Mouse (Mus musculus): ENCODE measurements around the gene Rft1. TPM values are rescaled to one million over a fixed set of nuclear protein-coding genes. Genes with fewer than 3 reads are reported as not detected.

Rft1 gene
- polyA plus RNA-seq, 1 experiment from 2014 or later, result 6.5 TPM

DNA sequence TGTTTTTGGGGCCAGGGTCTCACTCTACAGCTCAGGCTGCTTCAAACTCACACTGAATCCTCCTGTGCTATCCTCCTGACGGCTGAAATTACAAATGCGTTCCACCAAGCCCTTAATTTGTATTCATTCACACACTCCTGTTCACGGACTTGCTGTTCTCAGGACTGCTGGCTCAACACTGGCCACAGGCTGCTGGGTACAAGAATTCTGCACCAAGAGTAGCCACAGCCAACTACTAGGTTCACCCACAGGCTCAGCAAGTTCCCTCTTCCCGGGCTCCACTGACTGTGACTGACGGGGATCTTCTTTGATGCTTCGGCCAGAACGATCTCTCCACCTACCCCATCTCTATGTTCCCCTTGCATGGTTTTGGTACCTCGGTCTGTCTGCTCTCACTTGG, 4.4 kb upstream of the Rft1 start:
- Histone ChIP-seq H3K4me2 (no peak overlapping the region), H3K4me3 (no peak overlapping the region), H3K9me3 (replicated peaks) (no peaks in the 10 kb centered on the region), H3K27ac (no peak overlapping the region), H3K4me1 (peaks cover 10% of the 10 kb centered on the region), H3K9ac (no peak overlapping the region), H3K36me3 (no peaks in the 10 kb centered on the region), H3K27me3 (replicated peaks) (no peaks in the 10 kb centered on the region)
- 67% methylated on average over 8 of the region's 8 CpGs for WGBS (ENCODE audit: insufficient replicate concordance)
- no peak for ATAC-seq

DNA sequence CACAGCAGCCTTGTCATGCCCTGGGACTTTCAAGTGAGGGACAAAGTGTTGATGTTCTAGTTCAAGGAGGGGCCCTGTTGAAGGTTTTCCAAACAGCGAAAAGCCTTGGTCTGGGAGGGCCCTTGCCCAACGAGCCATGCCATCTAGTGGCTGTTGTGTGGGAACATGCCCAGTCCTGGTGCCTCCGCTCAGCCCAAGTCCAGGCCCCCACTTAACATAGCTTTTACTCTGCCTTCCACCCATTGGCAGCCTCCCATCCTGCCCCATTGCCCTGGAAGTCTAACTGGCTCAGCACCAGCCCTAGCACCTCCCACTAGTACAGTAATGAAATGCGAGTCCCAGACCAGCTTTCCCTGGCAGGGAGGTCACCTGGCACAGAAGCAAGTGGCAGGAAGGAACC, 3.2 kb upstream of the Rft1 start:
- no peaks in the 10 kb centered on the region for H3K27me3 ChIP-seq (replicated peaks)
- H3K4me3 ChIP-seq, result no peak overlapping the region
- peaks cover 19% of the 10 kb centered on the region for H3K4me1 ChIP-seq
- H3K9me3 ChIP-seq (replicated peaks), result no peaks in the 10 kb centered on the region
- H3K36me3 ChIP-seq, result no peaks in the 10 kb centered on the region
- H3K4me2 ChIP-seq, result no peak overlapping the region
- WGBS (ENCODE audit: insufficient replicate concordance), result 29% methylated on average over 4 of the region's 4 CpGs
- no peak overlapping the region for H3K27ac ChIP-seq
- ATAC-seq, result no peak
- no peak overlapping the region for H3K9ac ChIP-seq

DNA sequence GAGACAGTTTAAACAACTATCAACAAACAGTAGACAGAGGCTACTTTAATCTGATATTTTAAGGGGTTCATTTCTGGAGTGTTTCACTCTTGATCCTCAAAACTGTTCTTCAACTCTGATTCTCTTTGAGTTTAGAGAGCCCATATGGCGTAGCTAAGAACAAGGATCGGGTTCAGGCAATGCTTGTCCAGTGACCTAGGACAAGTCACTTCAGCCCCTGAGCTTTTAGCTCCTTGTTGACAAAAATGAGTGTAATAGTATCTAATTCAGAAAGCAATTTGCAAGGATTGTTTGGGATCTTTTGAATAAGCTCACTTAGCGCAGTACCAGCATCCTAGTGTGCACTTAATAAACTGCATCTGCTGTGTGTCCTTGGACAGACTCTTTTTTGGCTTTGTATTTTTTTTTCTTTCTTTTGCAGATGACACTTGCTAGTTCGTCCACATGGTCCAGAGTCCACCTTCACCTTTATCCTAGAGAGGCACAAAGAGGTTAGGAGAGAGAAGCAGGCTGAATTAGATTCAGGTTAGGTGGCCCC, 600 bp downstream of the Rft1 start:
- Histone ChIP-seq H3K36me3 (peaks cover 8% of the 10 kb centered on the region), H3K4me2 (peak overlapping the region; percentile 80), H3K9ac (peak overlapping the region; percentile 94), H3K27me3 (replicated peaks) (no peaks in the 10 kb centered on the region), H3K4me3 (peak overlapping the region; percentile 97), H3K27ac (peak overlapping the region; percentile 86), H3K9me3 (replicated peaks) (no peaks in the 10 kb centered on the region), H3K4me1 (peaks cover 19% of the 10 kb centered on the region)
- 40% methylated on average over 4 of the region's 4 CpGs for WGBS (ENCODE audit: insufficient replicate concordance)
- no peak for ATAC-seq

DNA sequence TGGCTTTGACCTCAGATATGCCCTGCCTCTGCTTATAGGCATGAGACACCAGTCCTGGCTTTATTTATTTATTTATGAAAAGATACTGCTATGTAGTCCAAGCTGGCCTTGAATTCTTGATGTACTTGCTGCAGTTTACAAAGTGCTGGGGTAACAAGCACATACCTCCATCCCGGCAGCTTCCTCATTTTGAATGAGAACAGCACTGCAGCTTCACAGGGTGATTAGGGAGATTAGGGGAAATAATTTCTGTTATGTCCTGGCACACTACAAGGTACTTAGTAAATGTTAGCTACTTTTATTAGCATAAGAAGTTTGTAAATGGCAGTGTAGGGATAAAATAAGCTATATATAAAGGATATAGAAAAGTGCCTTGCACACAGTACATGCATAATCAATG, 1.4 kb downstream of the Rft1 start:
- ATAC-seq, result no peak
- H3K4me2 ChIP-seq, result no peak overlapping the region

DNA sequence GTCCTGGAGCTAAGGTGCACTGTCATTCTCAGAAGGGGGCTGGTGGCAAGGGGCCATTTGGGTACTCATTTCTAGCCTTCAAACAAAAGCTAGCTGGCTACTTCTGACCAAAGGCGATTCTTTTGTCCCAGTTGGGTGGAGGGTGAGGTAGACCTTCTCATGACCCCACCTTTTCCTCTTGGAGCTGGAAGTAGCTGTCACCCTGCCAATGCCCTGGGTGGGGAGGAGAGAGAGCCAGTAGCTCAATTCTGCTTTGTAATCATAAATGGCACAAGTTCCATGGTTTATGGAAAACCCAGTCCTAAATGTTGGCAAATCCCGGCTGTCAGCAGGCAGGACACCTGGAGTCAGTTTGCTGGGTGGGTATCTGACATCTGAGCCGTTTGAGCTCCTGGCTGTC, 11.9 kb downstream of the Rft1 start:
- Histone ChIP-seq H3K9me3 (replicated peaks) (no peaks in the 10 kb centered on the region), H3K4me3 (no peak overlapping the region), H3K4me1 (no peaks in the 10 kb centered on the region), H3K9ac (no peak overlapping the region), H3K36me3 (peaks cover 81% of the 10 kb centered on the region), H3K27me3 (replicated peaks) (no peaks in the 10 kb centered on the region), H3K27ac (no peak overlapping the region), H3K4me2 (no peak overlapping the region)
- no peak for ATAC-seq
- WGBS (ENCODE audit: insufficient replicate concordance), result 73% methylated on average over 3 of the region's 3 CpGs

More for the DNA sequence above, 1.4 kb downstream of the Rft1 start:
- no peak overlapping the region for H3K27ac ChIP-seq
- no peaks in the 10 kb centered on the region for H3K9me3 ChIP-seq (replicated peaks)
- H3K27me3 ChIP-seq (replicated peaks), result no peaks in the 10 kb centered on the region
- peaks cover 15% of the 10 kb centered on the region for H3K36me3 ChIP-seq
- WGBS (ENCODE audit: insufficient replicate concordance), result 50% methylated on average over 1 of the region's 1 CpGs
- no peak overlapping the region for H3K4me3 ChIP-seq
- no peak overlapping the region for H3K9ac ChIP-seq
- H3K4me1 ChIP-seq, result peaks cover 19% of the 10 kb centered on the region

DNA sequence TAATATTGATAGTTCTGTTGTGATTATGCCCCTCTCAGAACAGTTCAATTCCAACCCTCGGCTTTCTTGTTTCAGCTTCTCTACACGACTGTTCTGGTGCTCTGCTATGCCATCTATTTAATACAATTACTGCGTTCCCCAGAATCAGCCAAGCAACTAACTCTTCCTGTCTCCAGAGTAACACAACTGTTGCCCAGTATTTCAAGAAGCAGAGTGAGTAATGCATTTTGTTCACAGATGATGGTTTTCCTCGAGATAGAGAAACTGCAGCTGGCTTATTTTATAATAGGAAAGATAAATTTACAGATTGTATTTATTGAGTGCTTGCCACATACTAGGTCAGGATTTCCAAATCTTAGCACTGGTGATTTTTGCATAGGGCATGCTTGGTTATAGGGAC, 12.4 kb downstream of the Rft1 start:
- Histone ChIP-seq H3K27ac (no peak overlapping the region), H3K36me3 (peaks cover 75% of the 10 kb centered on the region), H3K9me3 (replicated peaks) (no peaks in the 10 kb centered on the region), H3K4me1 (peaks cover under 1% of the 10 kb centered on the region; the same call in 1 of the 2 replicates), H3K4me3 (no peak overlapping the region), H3K4me2 (no peak overlapping the region), H3K27me3 (replicated peaks) (no peaks in the 10 kb centered on the region), H3K9ac (no peak overlapping the region)
- WGBS (ENCODE audit: insufficient replicate concordance), result 80% methylated on average over 4 of the region's 4 CpGs
- no peak for ATAC-seq

DNA sequence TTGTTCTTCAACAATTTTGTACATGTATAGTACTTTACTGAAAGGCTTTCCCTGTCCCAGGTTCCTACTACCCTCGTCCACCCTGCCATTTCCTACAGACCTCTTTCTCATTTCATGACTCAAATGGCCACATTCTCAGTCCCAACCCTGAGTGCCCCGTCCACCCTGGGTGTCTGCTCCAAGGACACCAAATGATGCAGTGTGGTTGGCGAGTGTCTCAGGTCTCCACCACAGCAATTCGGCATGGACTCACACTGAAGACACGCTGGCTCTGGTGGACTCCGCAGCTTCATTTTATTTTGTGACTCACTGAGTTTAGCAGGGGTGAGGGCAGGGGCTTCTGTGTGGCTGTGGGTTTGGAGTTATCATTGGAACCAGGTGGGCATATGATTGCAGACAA, 16.0 kb downstream of the Rft1 start:
- WGBS (ENCODE audit: insufficient replicate concordance), result 80% methylated on average over 6 of the region's 6 CpGs
- Histone ChIP-seq H3K4me3 (no peak overlapping the region), H3K4me1 (peaks cover 13% of the 10 kb centered on the region), H3K27ac (no peak overlapping the region), H3K4me2 (no peak overlapping the region), H3K36me3 (peaks cover 68% of the 10 kb centered on the region), H3K9ac (no peak overlapping the region), H3K27me3 (replicated peaks) (no peaks in the 10 kb centered on the region), H3K9me3 (replicated peaks) (no peaks in the 10 kb centered on the region)
- no peak for ATAC-seq

DNA sequence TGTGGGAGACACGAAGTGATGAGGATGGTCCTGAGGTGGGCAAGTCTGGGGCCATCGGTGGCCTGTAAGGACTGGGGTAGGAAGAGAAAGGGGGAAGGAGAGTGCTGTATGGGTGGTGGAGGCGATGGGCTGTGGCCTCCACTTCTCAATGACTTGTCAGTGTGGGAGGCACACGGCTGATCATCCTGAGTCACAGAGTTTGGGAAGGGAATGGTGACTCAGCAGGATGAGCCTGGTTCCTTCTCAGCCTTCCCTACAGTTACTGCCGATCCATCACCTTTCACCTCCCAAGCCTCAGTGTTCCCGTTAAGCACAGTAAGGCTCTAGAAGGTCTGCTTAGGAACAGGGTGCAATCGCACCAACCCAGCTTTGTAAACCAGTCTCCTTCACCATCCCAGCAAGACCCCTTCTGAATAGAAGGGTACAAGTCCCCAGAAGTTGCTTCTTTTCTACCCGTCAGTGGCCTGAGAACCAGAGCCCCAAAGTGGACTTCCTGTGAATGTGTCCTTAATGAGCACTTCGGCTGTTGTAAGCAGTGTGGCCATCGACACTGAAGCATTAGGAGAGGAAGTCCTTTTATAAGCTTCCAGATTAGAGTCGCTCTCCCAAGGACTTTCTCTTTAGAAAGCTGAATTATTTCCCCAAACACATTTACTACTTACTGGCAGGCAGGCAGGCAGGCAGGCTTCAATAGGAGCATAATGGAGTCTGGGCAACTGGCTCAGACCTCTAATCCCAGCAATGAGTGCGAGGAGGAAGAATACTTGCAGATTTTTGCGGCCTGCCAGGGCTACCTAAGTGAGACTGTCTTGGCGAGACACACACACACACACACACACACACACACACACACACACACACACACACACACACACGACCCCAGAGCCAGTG, 17.2 kb downstream of the Rft1 start:
- peaks cover 63% of the 10 kb centered on the region for H3K36me3 ChIP-seq
- no peak overlapping the region for H3K4me2 ChIP-seq
- ATAC-seq, result no peak
- WGBS (ENCODE audit: insufficient replicate concordance), result 65% methylated on average over 15 of the region's 15 CpGs
- H3K4me3 ChIP-seq, result no peak overlapping the region
- H3K9me3 ChIP-seq (replicated peaks), result no peaks in the 10 kb centered on the region
- H3K9ac ChIP-seq, result no peak overlapping the region
- H3K27ac ChIP-seq, result peak overlapping the region; percentile 28; the same call in 1 of the 2 replicates
- H3K4me1 ChIP-seq, result peaks cover 16% of the 10 kb centered on the region
- no peaks in the 10 kb centered on the region for H3K27me3 ChIP-seq (replicated peaks)

DNA sequence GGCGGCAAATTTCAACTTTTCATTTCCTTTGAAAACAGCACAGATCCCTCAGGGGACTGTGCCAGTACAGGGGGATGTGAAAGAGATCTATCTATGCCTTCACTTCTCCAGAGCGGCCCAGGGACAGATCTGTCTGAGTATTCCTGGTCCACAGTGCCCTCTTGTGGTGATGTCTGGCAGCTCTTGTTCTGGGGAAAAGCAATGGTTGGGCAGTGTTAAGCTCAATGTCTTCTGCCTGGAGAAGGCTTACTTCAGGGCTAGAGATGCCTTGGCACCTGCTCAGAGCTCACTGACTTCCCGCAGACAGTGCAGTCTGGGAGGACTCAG, 17.8 kb downstream of the Rft1 start:
- Histone ChIP-seq H3K4me1 (peaks cover 16% of the 10 kb centered on the region), H3K27me3 (replicated peaks) (no peaks in the 10 kb centered on the region), H3K9ac (no peak overlapping the region), H3K36me3 (peaks cover 61% of the 10 kb centered on the region), H3K4me2 (no peak overlapping the region), H3K4me3 (no peak overlapping the region), H3K27ac (0 out of 2 replicates have a peak overlapping the region, but pooled peaks have one; percentile 28), H3K9me3 (replicated peaks) (no peaks in the 10 kb centered on the region)
- peak; percentile 73 for ATAC-seq
- WGBS (ENCODE audit: insufficient replicate concordance), result 12% methylated on average over 3 of the region's 3 CpGs

DNA sequence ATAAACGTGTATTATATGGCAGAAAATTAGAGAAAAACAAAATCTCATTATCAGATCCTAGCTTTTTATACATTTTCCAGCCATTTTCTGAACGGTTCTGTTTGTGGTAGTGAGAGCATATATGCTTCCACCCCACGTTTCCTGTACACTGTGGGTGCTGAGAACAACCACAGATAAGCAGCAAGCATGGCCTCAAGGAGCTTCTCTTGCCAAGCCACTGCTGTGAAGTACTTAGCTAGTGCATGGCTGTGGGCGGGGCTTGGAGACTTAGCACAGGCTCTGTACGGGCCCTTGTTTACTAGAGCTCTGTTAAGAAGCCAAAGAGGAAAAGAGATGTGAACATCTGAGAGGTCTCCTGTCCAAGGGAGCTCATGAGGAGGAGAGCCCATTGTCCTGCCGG, 20.8 kb downstream of the Rft1 start:
- H3K4me2 ChIP-seq, result peak overlapping the region; percentile 12; the same call in 1 of the 2 replicates
- no peak overlapping the region for H3K9ac ChIP-seq
- ATAC-seq, result peak; percentile 85
- peaks cover 65% of the 10 kb centered on the region for H3K36me3 ChIP-seq
- H3K27me3 ChIP-seq (replicated peaks), result no peaks in the 10 kb centered on the region
- peak overlapping the region; percentile 59; the same call in 1 of the 2 replicates for H3K27ac ChIP-seq
- H3K9me3 ChIP-seq (replicated peaks), result no peaks in the 10 kb centered on the region
- WGBS (ENCODE audit: insufficient replicate concordance), result 35% methylated on average over 6 of the region's 6 CpGs
- peaks cover 16% of the 10 kb centered on the region for H3K4me1 ChIP-seq
- no peak overlapping the region for H3K4me3 ChIP-seq

DNA sequence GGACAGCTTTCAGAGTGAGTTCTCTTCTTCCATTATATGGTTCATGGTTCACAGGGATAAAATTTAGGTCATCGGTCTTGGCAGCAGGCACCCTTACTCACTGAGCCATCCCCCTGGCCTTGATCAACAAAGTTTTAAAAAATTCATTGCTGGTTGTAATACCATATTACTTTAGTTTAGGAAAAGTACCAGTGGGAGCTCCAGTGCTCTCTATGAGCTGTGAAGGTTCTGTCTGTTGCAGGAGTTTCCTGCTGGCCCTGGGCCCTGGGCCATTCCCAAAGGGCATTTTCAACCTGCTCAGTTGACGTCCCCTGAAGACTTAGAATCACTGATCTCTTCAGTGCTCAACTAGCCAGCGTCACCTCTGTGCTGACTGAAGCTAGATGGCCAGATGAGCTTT, 28.0 kb downstream of the Rft1 start:
- H3K4me2 ChIP-seq, result no peak overlapping the region
- no peak for ATAC-seq
- H3K36me3 ChIP-seq, result peaks cover 81% of the 10 kb centered on the region
- H3K9me3 ChIP-seq (replicated peaks), result no peaks in the 10 kb centered on the region
- no peak overlapping the region for H3K9ac ChIP-seq
- no peak overlapping the region for H3K27ac ChIP-seq
- 80% methylated on average over 3 of the region's 3 CpGs for WGBS (ENCODE audit: insufficient replicate concordance)
- H3K4me3 ChIP-seq, result no peak overlapping the region
- no peaks in the 10 kb centered on the region for H3K4me1 ChIP-seq
- H3K27me3 ChIP-seq (replicated peaks), result no peaks in the 10 kb centered on the region

DNA sequence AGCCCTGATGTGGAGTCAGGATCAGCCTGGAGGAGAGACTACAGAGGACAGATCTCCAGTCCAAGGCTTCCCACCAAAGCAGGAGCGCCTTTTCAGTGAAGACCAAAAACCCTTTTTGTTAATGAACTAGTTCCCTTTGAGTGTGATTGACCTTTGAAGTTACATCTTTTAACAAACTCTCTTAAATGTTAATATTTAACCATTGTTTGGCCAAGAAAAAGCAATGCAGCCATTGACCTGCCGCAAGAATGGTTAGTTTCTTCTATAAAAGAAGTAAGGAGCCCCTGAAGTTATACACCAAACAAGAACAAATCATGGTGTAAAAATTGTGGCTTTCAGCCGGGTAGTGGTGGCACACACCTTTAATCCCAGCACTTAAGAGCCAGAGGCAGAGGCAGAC, 36.5 kb downstream of the Rft1 start:
- H3K4me2 ChIP-seq, result no peak overlapping the region
- ATAC-seq, result no peak
- WGBS (ENCODE audit: insufficient replicate concordance), result 77% methylated on average over 3 of the region's 3 CpGs
- no peaks in the 10 kb centered on the region for H3K4me1 ChIP-seq
- 0 out of 2 replicates have a peak overlapping the region, but pooled peaks have one; percentile 19 for H3K27ac ChIP-seq
- no peak overlapping the region for H3K9ac ChIP-seq
- peaks cover 37% of the 10 kb centered on the region for H3K36me3 ChIP-seq
- H3K4me3 ChIP-seq, result no peak overlapping the region
- no peaks in the 10 kb centered on the region for H3K9me3 ChIP-seq (replicated peaks)
- H3K27me3 ChIP-seq (replicated peaks), result no peaks in the 10 kb centered on the region
